Mouse (Mus musculus) lung, embryonic 15.5 days (tissue): Measurements from ENCODE around the gene Cdh26. TPM values are rescaled to one million over a fixed set of nuclear protein-coding genes. Genes with fewer than 3 reads are reported as not detected.

Source experiments
- ATAC-seq: fragments of 200-750 bp; cut with Nextera tagmentation; 2 replicates; pipeline ENCODE4 v1.8.0; 2017; ENCODE audit warnings: moderate number of reproducible peaks, borderline replicate concordance; ENCODE audit not compliant: low FRiP score, low TSS enrichment; ENCODE audit errors: extremely low read depth
- H3K27ac ChIP-seq: fragments of 300-500 bp; sonication (generic); 2 replicates; pipeline ENCODE4 v1.5.1; 2015; ENCODE audit warnings: moderate library complexity, mild to moderate bottlenecking, inconsistent platforms
- H3K27me3 ChIP-seq: fragments of 300-500 bp; sonication (generic); 2 replicates; pipeline ENCODE4 v1.6.1; 2015; ENCODE audit warnings: inconsistent platforms
- H3K36me3 ChIP-seq: fragments of 300-500 bp; sonication (generic); 2 replicates; pipeline ENCODE4 v1.6.1; 2015; ENCODE audit warnings: inconsistent platforms
- H3K4me1 ChIP-seq: fragments of 300-500 bp; sonication (generic); 2 replicates; pipeline ENCODE4 v1.6.1; 2015; ENCODE audit warnings: inconsistent platforms
- H3K4me2 ChIP-seq: fragments of 300-500 bp; sonication (generic); 2 replicates; pipeline ENCODE4 v1.6.1; 2015; ENCODE audit warnings: inconsistent platforms, mild to moderate bottlenecking, moderate library complexity
- H3K4me3 ChIP-seq: fragments of 300-500 bp; sonication (generic); 2 replicates; pipeline ENCODE4 v1.5.1; 2015; ENCODE audit warnings: mild to moderate bottlenecking, inconsistent platforms
- H3K9ac ChIP-seq: fragments of 300-500 bp; sonication (generic); 2 replicates; pipeline ENCODE4 v1.6.1; 2015; ENCODE audit warnings: inconsistent platforms
- H3K9me3 ChIP-seq: fragments of 300-500 bp; sonication (generic); 2 replicates; pipeline ENCODE4 v1.6.1; 2016; ENCODE audit warnings: inconsistent platforms
- WGBS: fragments of 180-500 bp; shearing (Covaris S2); methylation state at CpG from one replicate; pipeline ENCODE4 v1.1.7; 2015; 5-methylcytosine and 5-hydroxymethylcytosine counted together
- polyA plus RNA-seq: library from polyadenylated mRNA; unstranded; fragments of >200 nt; fragmentation: Nextera tagmentation; extraction: Ambion mirVana; gene quantifications from 2 replicates; pipeline ENCODE4 v1.2.1, GENCODE M21; 2015

The Cdh26 gene
- polyA plus RNA-seq, 1 experiment from 2014 or later: 0.07 TPM

DNA sequence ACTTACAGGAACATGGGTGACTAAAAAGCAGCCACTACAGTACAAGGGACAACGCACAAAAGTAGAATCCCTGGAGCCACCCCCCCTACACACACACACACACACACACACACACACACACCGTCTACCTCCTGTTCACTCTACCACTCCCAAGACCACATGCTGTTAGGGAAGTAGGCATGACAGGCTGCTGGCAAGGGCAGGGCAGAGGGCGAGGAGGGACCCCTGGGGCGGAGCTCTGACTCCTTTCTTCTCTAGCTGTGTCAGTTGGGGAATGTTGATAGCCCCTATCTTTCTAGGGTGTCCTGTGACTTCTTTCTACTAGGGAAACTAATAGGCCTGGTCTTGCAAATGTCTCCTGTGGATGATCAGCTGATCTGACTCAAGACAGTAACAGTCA lies 13.4 kb upstream of the Cdh26 start:
- H3K4me3 ChIP-seq: no peak overlapping the region
- peaks cover 16% of the 10 kb centered on the region for H3K27me3 ChIP-seq
- 0 out of 2 replicates have a peak, but pooled peaks cover 6% of the 10 kb centered on the region for H3K36me3 ChIP-seq
- H3K9ac ChIP-seq: no peak overlapping the region
- no peak overlapping the region for H3K27ac ChIP-seq
- peaks cover 42% of the 10 kb centered on the region for H3K4me1 ChIP-seq
- whole genome bisulfite sequencing: 80% methylated on average over 4 of the region's 4 CpGs
- no peak overlapping the region for H3K4me2 ChIP-seq
- ATAC-seq: no peak
- no peaks in the 10 kb centered on the region for H3K9me3 ChIP-seq

GRCm38 (mm10) chr2:178420576-178420975 lies 9.8 kb upstream of the Cdh26 start:
- H3K4me1 ChIP-seq: peaks cover 21% of the 10 kb centered on the region

DNA sequence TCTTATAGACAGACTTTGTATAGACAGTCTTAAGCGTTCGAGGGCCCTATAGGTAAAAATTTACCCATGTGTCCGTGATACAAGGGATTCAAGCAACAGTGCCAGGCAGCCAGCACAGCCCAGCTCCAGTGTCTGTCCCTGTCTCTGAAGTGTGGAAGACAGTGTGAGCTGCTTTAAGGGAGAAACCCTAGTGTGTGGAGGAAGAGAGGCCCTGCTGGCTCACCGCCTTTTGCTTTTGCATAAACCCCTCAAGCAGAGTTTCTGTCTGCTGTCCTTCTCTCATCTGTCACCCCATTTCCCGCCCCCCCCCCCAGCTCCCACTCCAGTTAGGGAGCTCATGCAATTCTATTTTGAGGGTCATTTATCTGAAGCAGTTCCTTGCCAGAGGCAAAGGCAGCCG lies 8.7 kb upstream of the Cdh26 start:
- Histone ChIP-seq H3K27me3 (no peaks in the 10 kb centered on the region), H3K4me2 (no peak overlapping the region), H3K27ac (peak overlapping the region; percentile 37; the same call in 1 of the 2 replicates), H3K4me1 (peaks cover 14% of the 10 kb centered on the region; the same call in 1 of the 2 replicates), H3K4me3 (no peak overlapping the region), H3K36me3 (0 out of 2 replicates have a peak, but pooled peaks cover 6% of the 10 kb centered on the region), H3K9me3 (no peaks in the 10 kb centered on the region), H3K9ac (no peak overlapping the region)
- peak; percentile 53; the same call in 1 of the 2 replicates for ATAC-seq
- WGBS: 45% methylated on average over 6 of the region's 6 CpGs

More at GRCm38 (mm10) chr2:178420576-178420975, 9.8 kb upstream of the Cdh26 start:
- H3K9ac ChIP-seq: no peak overlapping the region
- ATAC-seq: no peak
- WGBS: 72% methylated on average over 9 of the region's 9 CpGs
- no peaks in the 10 kb centered on the region for H3K9me3 ChIP-seq
- 0 out of 2 replicates have a peak, but pooled peaks cover 6% of the 10 kb centered on the region for H3K36me3 ChIP-seq
- H3K4me2 ChIP-seq: no peak overlapping the region
- no peak overlapping the region for H3K4me3 ChIP-seq
- no peak overlapping the region for H3K27ac ChIP-seq
- no peaks in the 10 kb centered on the region for H3K27me3 ChIP-seq

GRCm38 (mm10) chr2:178422186-178422585 lies 8.1 kb upstream of the Cdh26 start:
- H3K27ac ChIP-seq: no peak overlapping the region
- 23% methylated on average over 3 of the region's 3 CpGs for WGBS
- no peak overlapping the region for H3K4me2 ChIP-seq
- no peak for ATAC-seq
- peaks cover 9% of the 10 kb centered on the region; the same call in 1 of the 2 replicates for H3K4me1 ChIP-seq
- H3K27me3 ChIP-seq: no peaks in the 10 kb centered on the region; the same call in 1 of the 2 replicates
- no peak overlapping the region for H3K9ac ChIP-seq
- no peaks in the 10 kb centered on the region for H3K9me3 ChIP-seq
- no peak overlapping the region for H3K4me3 ChIP-seq
- H3K36me3 ChIP-seq: 0 out of 2 replicates have a peak, but pooled peaks cover 6% of the 10 kb centered on the region

DNA sequence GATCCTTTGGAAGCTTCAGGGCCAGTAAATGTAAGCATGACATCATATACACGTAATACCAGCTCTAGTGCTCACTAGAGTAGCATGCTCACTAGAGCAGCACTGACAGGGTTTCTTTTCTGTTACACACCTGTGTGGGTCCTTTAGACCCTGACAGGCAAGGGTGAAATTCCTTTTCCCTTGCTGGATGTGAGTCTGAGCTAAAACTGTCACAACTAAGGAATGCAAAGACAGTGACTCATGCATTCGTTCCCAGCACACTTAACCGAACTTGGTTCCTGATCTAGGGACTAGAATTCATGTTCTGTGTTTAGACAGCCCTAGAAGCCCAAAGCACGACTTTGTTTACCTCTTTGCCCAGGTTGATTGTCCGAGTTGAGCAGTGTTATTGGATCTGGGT lies 7.1 kb upstream of the Cdh26 start:
- H3K4me2 ChIP-seq: no peak overlapping the region
- WGBS: 55% methylated on average over 5 of the region's 5 CpGs
- H3K36me3 ChIP-seq: 0 out of 2 replicates have a peak, but pooled peaks cover 2% of the 10 kb centered on the region
- H3K4me1 ChIP-seq: peaks cover 9% of the 10 kb centered on the region; the same call in 1 of the 2 replicates
- ATAC-seq: no peak
- no peaks in the 10 kb centered on the region for H3K9me3 ChIP-seq
- no peak overlapping the region for H3K9ac ChIP-seq
- no peak overlapping the region for H3K4me3 ChIP-seq
- no peak overlapping the region for H3K27ac ChIP-seq
- no peaks in the 10 kb centered on the region; the same call in 1 of the 2 replicates for H3K27me3 ChIP-seq

DNA sequence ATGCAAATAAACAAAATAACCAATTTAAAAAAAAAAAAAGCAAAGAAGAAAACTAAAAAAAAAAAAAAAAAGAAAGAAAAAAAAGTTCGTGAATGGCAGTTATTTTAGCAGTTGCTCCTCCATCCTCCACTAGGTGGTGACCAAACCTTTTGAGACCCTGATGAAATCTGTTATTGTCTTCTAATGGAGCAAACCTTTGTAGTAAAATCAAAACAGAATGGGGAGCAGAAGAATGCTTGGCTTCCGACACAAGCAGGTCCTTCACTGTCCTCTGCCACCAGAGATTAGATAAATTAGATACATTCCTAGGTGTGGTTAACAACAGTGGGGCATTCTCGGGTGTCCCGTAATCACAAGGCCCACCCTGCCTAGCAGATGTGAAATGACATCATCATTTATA lies 4.1 kb upstream of the Cdh26 start:
- peaks cover 9% of the 10 kb centered on the region; the same call in 1 of the 2 replicates for H3K4me1 ChIP-seq
- no peak overlapping the region for H3K9ac ChIP-seq
- no peaks in the 10 kb centered on the region for H3K36me3 ChIP-seq
- H3K9me3 ChIP-seq: no peaks in the 10 kb centered on the region
- H3K27ac ChIP-seq: no peak overlapping the region
- H3K4me2 ChIP-seq: no peak overlapping the region
- no peak for ATAC-seq
- 21% methylated on average over 4 of the region's 4 CpGs for WGBS
- no peaks in the 10 kb centered on the region; the same call in 1 of the 2 replicates for H3K27me3 ChIP-seq
- H3K4me3 ChIP-seq: no peak overlapping the region

GRCm38 (mm10) chr2:178427181-178427580 lies 3.1 kb upstream of the Cdh26 start:
- ATAC-seq: no peak
- no peak overlapping the region for H3K9ac ChIP-seq
- H3K36me3 ChIP-seq: no peaks in the 10 kb centered on the region
- WGBS: 77% methylated on average over 5 of the region's 5 CpGs
- H3K27me3 ChIP-seq: no peaks in the 10 kb centered on the region; the same call in 1 of the 2 replicates
- peaks cover 7% of the 10 kb centered on the region for H3K4me1 ChIP-seq
- H3K27ac ChIP-seq: no peak overlapping the region
- no peaks in the 10 kb centered on the region for H3K9me3 ChIP-seq
- H3K4me2 ChIP-seq: no peak overlapping the region
- no peak overlapping the region for H3K4me3 ChIP-seq

- whole genome bisulfite sequencing: 66% methylated on average over 9 of the region's 9 CpGs
- peaks cover 3% of the 10 kb centered on the region; the same call in 1 of the 2 replicates for H3K4me1 ChIP-seq
Observed at GRCm38 (mm10) chr2:178428183-178428582, 2.1 kb upstream of the Cdh26 start.

GRCm38 (mm10) chr2:178428676-178429075 lies 1.7 kb upstream of the Cdh26 start:
- no peaks in the 10 kb centered on the region; the same call in 1 of the 2 replicates for H3K27me3 ChIP-seq
- WGBS: 75% methylated on average over 4 of the region's 4 CpGs

More at GRCm38 (mm10) chr2:178428183-178428582, 2.1 kb upstream of the Cdh26 start:
- H3K4me3 ChIP-seq: no peak overlapping the region
- no peak overlapping the region for H3K4me2 ChIP-seq
- no peaks in the 10 kb centered on the region for H3K36me3 ChIP-seq
- no peak for ATAC-seq
- H3K9me3 ChIP-seq: no peaks in the 10 kb centered on the region
- H3K9ac ChIP-seq: no peak overlapping the region
- H3K27me3 ChIP-seq: no peaks in the 10 kb centered on the region; the same call in 1 of the 2 replicates
- H3K27ac ChIP-seq: no peak overlapping the region

DNA sequence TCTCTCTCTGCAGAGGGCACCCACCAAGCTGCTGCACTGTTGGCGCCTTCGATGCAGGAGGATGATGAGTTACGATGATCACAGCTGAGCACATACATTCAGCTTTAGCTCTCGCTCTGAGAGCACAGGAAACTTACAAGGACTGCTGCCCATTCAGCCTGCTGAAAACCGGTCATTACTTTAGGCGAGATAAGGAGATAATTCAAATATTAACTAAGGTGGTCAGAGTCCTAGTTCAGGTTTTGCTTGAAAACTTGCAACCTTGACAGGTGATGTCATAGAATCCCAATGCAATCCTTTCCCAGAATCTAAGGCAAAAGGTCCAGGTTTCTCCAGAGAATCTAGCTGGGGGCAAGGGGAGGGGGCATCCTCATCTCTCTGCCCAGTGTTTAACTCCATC lies 905 bp upstream of the Cdh26 start:
- H3K9ac ChIP-seq: no peak overlapping the region
- no peak overlapping the region for H3K4me2 ChIP-seq
- H3K27me3 ChIP-seq: no peaks in the 10 kb centered on the region; the same call in 1 of the 2 replicates
- H3K4me1 ChIP-seq: peaks cover 3% of the 10 kb centered on the region; the same call in 1 of the 2 replicates
- no peak overlapping the region for H3K4me3 ChIP-seq
- no peak for ATAC-seq
- no peak overlapping the region for H3K27ac ChIP-seq
- 57% methylated on average over 6 of the region's 6 CpGs for WGBS
- no peaks in the 10 kb centered on the region for H3K9me3 ChIP-seq
- no peaks in the 10 kb centered on the region for H3K36me3 ChIP-seq

More at GRCm38 (mm10) chr2:178428676-178429075, 1.7 kb upstream of the Cdh26 start:
- no peak for ATAC-seq
- peaks cover 3% of the 10 kb centered on the region; the same call in 1 of the 2 replicates for H3K4me1 ChIP-seq
- no peak overlapping the region for H3K27ac ChIP-seq
- no peak overlapping the region for H3K9ac ChIP-seq
- no peaks in the 10 kb centered on the region for H3K9me3 ChIP-seq
- no peak overlapping the region for H3K4me2 ChIP-seq
- H3K36me3 ChIP-seq: no peaks in the 10 kb centered on the region
- H3K4me3 ChIP-seq: no peak overlapping the region

DNA sequence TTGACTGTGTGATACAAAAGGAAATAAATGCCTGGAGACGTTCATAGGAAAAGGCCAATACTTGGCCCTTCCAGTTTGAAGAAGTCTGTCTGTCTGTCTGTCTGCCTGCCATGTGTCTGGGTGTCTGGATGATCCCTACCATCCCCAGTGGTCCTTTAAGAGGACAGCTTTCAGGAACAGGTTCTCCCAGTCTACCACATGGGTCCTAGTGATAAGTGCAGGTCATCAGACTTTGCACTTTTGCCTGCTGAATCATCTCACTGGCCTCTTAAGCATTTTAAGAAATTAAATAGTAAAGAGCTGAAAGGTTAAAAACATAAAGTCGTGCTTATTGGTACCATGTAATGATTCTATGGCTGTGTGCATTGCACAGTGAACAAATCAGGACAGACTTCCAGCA lies 3.2 kb downstream of the Cdh26 start:
- ATAC-seq: no peak
- Histone ChIP-seq H3K4me3 (no peak overlapping the region), H3K9me3 (no peaks in the 10 kb centered on the region), H3K27ac (no peak overlapping the region), H3K9ac (no peak overlapping the region), H3K4me1 (peaks cover 3% of the 10 kb centered on the region; the same call in 1 of the 2 replicates), H3K36me3 (no peaks in the 10 kb centered on the region), H3K4me2 (no peak overlapping the region), H3K27me3 (no peaks in the 10 kb centered on the region)
- 68% methylated on average over 2 of the region's 2 CpGs for WGBS

GRCm38 (mm10) chr2:178433903-178434302 lies 3.6 kb downstream of the Cdh26 start:
- Histone ChIP-seq H3K27me3 (no peaks in the 10 kb centered on the region), H3K4me3 (no peak overlapping the region), H3K36me3 (no peaks in the 10 kb centered on the region), H3K9me3 (no peaks in the 10 kb centered on the region), H3K4me2 (no peak overlapping the region), H3K4me1 (peaks cover 3% of the 10 kb centered on the region; the same call in 1 of the 2 replicates), H3K27ac (no peak overlapping the region), H3K9ac (no peak overlapping the region)
- 87% methylated on average over 2 of the region's 2 CpGs for whole genome bisulfite sequencing
- no peak for ATAC-seq
